Mouse (Mus musculus) NIH3T3 (cell line): ENCODE results near the gene Cpt1c.

Experiments used
- DNase-seq: peaks from one replicate; pipeline ENCODE4 v3.0.0-alpha.2; 2012; ENCODE audit warnings: low read depth

Cpt1c gene

GRCm38 (mm10) chr7:44918219-44918618 is 56.4 kb downstream of the Cpt1c start:
- DNase-seq, result no peak

- no peak for DNase-seq
These were observed 57.8 kb downstream of the Cpt1c start for GRCm38 (mm10) chr7:44916881-44917280.

GRCm38 (mm10) chr7:44916191-44916590 is 58.5 kb downstream of the Cpt1c start:
- DNase-seq, result no peak

- no peak for DNase-seq
These were observed 59.3 kb downstream of the Cpt1c start for GRCm38 (mm10) chr7:44915314-44915713.

GRCm38 (mm10) chr7:44914396-44914795 is 60.3 kb downstream of the Cpt1c start:
- no peak for DNase-seq
